Mouse (Mus musculus): ENCODE data around the gene Dysf. TPM values are rescaled to one million over a fixed set of nuclear protein-coding genes. Genes with fewer than 3 reads are reported as not detected.
A peak's percentile ranks its signal among the peaks of the same experiment; 100 is the strongest.
"Not testable (repeated sequence)": the region's sequence is repeated elsewhere in the genome, so short reads cannot be mapped to it uniquely, and the experiment has no call there.

Dysf gene
- total and polyA plus RNA-seq, 3 experiments, result not detected

- no peak overlapping the region for H3K9ac ChIP-seq (ENCODE audit: control insufficient read depth, low read depth, low read length, poor library complexity, severe bottlenecking)
- H3K9me3 ChIP-seq (replicated peaks; ENCODE audit: insufficient read depth, low read length), result no peaks in the 10 kb centered on the region
- no peak overlapping the region for H3K4me3 ChIP-seq (ENCODE audit: control insufficient read depth in 1 of 2, insufficient read depth in 1 of 2, low read depth in 2 of 2, low read length in 2 of 2)
- no peaks in the 10 kb centered on the region for H3K4me1 ChIP-seq (ENCODE audit: control insufficient read depth in 1 of 2, insufficient read depth in 2 of 2, low read length in 2 of 2)
- no peak overlapping the region for H3K27ac ChIP-seq (ENCODE audit: control insufficient read depth, low read depth, low read length)
- no peak for TF ChIP-seq POLR2A (IDR thresholded peaks at IDR 0.05; ENCODE audit: control insufficient read depth in 1 of 2, insufficient read depth in 1 of 2, low read depth in 1 of 2, low read length in 2 of 2, poor library complexity in 1 of 2)
- no peak for TF ChIP-seq USF1 (IDR thresholded peaks at IDR 0.05; ENCODE audit: low read depth, low read length)
- no peak for TF ChIP-seq ZMIZ1 (IDR thresholded peaks at IDR 0.05; ENCODE audit: low read depth, low read length)
- no peak for TF ChIP-seq E2F4 (IDR thresholded peaks at IDR 0.05; ENCODE audit: borderline replicate concordance, low read depth, low read length)
- TF ChIP-seq ELF1 (IDR thresholded peaks at IDR 0.05; ENCODE audit: low read depth, low read length), result no peak
- no peak for TF ChIP-seq RAD21 (IDR thresholded peaks at IDR 0.05; ENCODE audit: low read depth, low read length)
- no peak for TF ChIP-seq BHLHE40 (IDR thresholded peaks at IDR 0.05; ENCODE audit: borderline replicate concordance, low read depth, low read length)
- no peak for TF ChIP-seq ZNF384 (IDR thresholded peaks at IDR 0.05; ENCODE audit: low read depth, low read length)
- H3K79me2 ChIP-seq (ENCODE audit: control insufficient read depth, insufficient read depth, low read length, poor library complexity), result no peaks in the 10 kb centered on the region
- DNase-seq (ENCODE audit: low read depth, low spot score), result no peak
- no peaks in the 10 kb centered on the region for H3K36me3 ChIP-seq (ENCODE audit: control insufficient read depth in 1 of 2, insufficient read depth in 2 of 2, low read length in 2 of 2)
- no peaks in the 10 kb centered on the region for H3K27me3 ChIP-seq (ENCODE audit: control insufficient read depth in 1 of 2, insufficient read depth in 2 of 2, low read length in 2 of 2)
These were observed 2.2 kb downstream of the Dysf start for GRCm38 (mm10) chr6:84010303-84011225.

- not testable (repeated sequence) for H3K9me3 ChIP-seq (replicated peaks; ENCODE audit: insufficient read depth, low read length); H3K36me3 ChIP-seq (ENCODE audit: control insufficient read depth in 1 of 2, insufficient read depth in 2 of 2, low read length in 2 of 2); DNase-seq (ENCODE audit: low read depth, low spot score); H3K79me2 ChIP-seq (ENCODE audit: control insufficient read depth, insufficient read depth, low read length, poor library complexity); H3K27me3 ChIP-seq (ENCODE audit: control insufficient read depth in 1 of 2, insufficient read depth in 2 of 2, low read length in 2 of 2); H3K4me1 ChIP-seq (ENCODE audit: control insufficient read depth in 1 of 2, insufficient read depth in 2 of 2, low read length in 2 of 2); H3K4me3 ChIP-seq (ENCODE audit: control insufficient read depth in 1 of 2, insufficient read depth in 1 of 2, low read depth in 2 of 2, low read length in 2 of 2); H3K27ac ChIP-seq (ENCODE audit: control insufficient read depth, low read depth, low read length); H3K9ac ChIP-seq (ENCODE audit: control insufficient read depth, low read depth, low read length, poor library complexity, severe bottlenecking)
- TF ChIP-seq CTCF (IDR thresholded peaks at IDR 0.05 in 2 of 3, conservative IDR thresholded peaks at IDR 0.05 in 1 of 3; ENCODE audit: control insufficient read depth in 1 of 3, insufficient read depth in 1 of 3, low read depth in 2 of 3, low read length in 3 of 3, poor library complexity in 1 of 3, severe bottlenecking in 1 of 3), result peak in 1 of 3 experiments; percentile 27; a peak in 1 of 6 replicates
- TF ChIP-seq RAD21 (IDR thresholded peaks at IDR 0.05; ENCODE audit: low read depth, low read length), result peak; percentile 20
These were observed 6.7 kb downstream of the Dysf start for GRCm38 (mm10) chr6:84014961-84015683.

GRCm38 (mm10) chr6:84016851-84017250 is 8.5 kb downstream of the Dysf start:
- no peak for TF ChIP-seq RCOR1 (IDR thresholded peaks at IDR 0.05; ENCODE audit: low read depth, low read length)
- TF ChIP-seq USF1 (IDR thresholded peaks at IDR 0.05; ENCODE audit: low read depth, low read length), result no peak
- no peak for TF ChIP-seq SMC3 (IDR thresholded peaks at IDR 0.05; ENCODE audit: low read depth, low read length)
- no peak for TF ChIP-seq MAX (IDR thresholded peaks at IDR 0.05; ENCODE audit: low read length)
- no peak for TF ChIP-seq UBTF (IDR thresholded peaks at IDR 0.05; ENCODE audit: borderline replicate concordance, insufficient read depth, low read depth, low read length)
- TF ChIP-seq NRF1 (IDR thresholded peaks at IDR 0.05; ENCODE audit: insufficient read depth, low read depth, low read length, poor library complexity, severe bottlenecking), result no peak
- no peak for TF ChIP-seq POLR2AphosphoS5 (IDR thresholded peaks at IDR 0.05; ENCODE audit: borderline replicate concordance, low read depth, low read length)
- no peak for TF ChIP-seq RAD21 (IDR thresholded peaks at IDR 0.05; ENCODE audit: low read depth, low read length)
- TF ChIP-seq ZC3H11A (IDR thresholded peaks at IDR 0.05; ENCODE audit: low read depth, low read length), result no peak
- no peak for TF ChIP-seq MYB (IDR thresholded peaks at IDR 0.05; ENCODE audit: low read depth, low read length)
- TF ChIP-seq EP300 (IDR thresholded peaks at IDR 0.05; ENCODE audit: low read depth in 1 of 2, low read length in 2 of 2), result no peak
- no peak for TF ChIP-seq BHLHE40 (IDR thresholded peaks at IDR 0.05; ENCODE audit: borderline replicate concordance, low read depth, low read length)
- no peak for DNase-seq (ENCODE audit: low read depth, low spot score)
- H3K79me2 ChIP-seq (ENCODE audit: control insufficient read depth, insufficient read depth, low read length, poor library complexity), result no peaks in the 10 kb centered on the region
- no peaks in the 10 kb centered on the region for H3K36me3 ChIP-seq (ENCODE audit: control insufficient read depth in 1 of 2, insufficient read depth in 2 of 2, low read length in 2 of 2)
- no peak overlapping the region for H3K9ac ChIP-seq (ENCODE audit: control insufficient read depth, low read depth, low read length, poor library complexity, severe bottlenecking)
- H3K4me1 ChIP-seq (ENCODE audit: control insufficient read depth in 1 of 2, insufficient read depth in 2 of 2, low read length in 2 of 2), result no peaks in the 10 kb centered on the region
- no peaks in the 10 kb centered on the region for H3K27me3 ChIP-seq (ENCODE audit: control insufficient read depth in 1 of 2, insufficient read depth in 2 of 2, low read length in 2 of 2)
- H3K9me3 ChIP-seq (replicated peaks; ENCODE audit: insufficient read depth, low read length), result no peaks in the 10 kb centered on the region
- no peak overlapping the region for H3K4me3 ChIP-seq (ENCODE audit: control insufficient read depth in 1 of 2, insufficient read depth in 1 of 2, low read depth in 2 of 2, low read length in 2 of 2)
- H3K27ac ChIP-seq (ENCODE audit: control insufficient read depth, low read depth, low read length), result no peak overlapping the region
